Mouse (Mus musculus) MN1 (cell line): ENCODE measurements around the gene Ttll1.
"Not testable (repeated sequence)": the region's sequence is repeated elsewhere in the genome, so short reads cannot be mapped to it uniquely, and the experiment has no call there.

ENCODE experiments used
- DNase-seq: peaks from one replicate; pipeline ENCODE4 v3.0.0-alpha.2; 2016; ENCODE audit warnings: low spot score

The Ttll1 gene

GRCm38 (mm10) chr15:83523638-83524332 is 13.1 kb upstream of the Ttll1 start:
- DNase-seq, result no peak

- DNase-seq, result no peak
Observed at GRCm38 (mm10) chr15:83523196-83523595, 12.5 kb upstream of the Ttll1 start.

GRCm38 (mm10) chr15:83520861-83521382 is 10.2 kb upstream of the Ttll1 start:
- peak; percentile 60 for DNase-seq

GRCm38 (mm10) chr15:83518215-83519048 is 7.7 kb upstream of the Ttll1 start:
- DNase-seq, result peak; percentile 89

GRCm38 (mm10) chr15:83515018-83515417 is 4.3 kb upstream of the Ttll1 start:
- peak; percentile 50 for DNase-seq

GRCm38 (mm10) chr15:83512489-83513281 is 2.0 kb upstream of the Ttll1 start:
- DNase-seq, result no peak

GRCm38 (mm10) chr15:83509950-83510804 is 516 bp downstream of the Ttll1 start:
- DNase-seq, result peak; percentile 66

GRCm38 (mm10) chr15:83501483-83501882 is 9.2 kb downstream of the Ttll1 start:
- DNase-seq, result not testable (repeated sequence)

- no peak for DNase-seq
Observed at GRCm38 (mm10) chr15:83500352-83500751, 10.3 kb downstream of the Ttll1 start.

- peak; percentile 49 for DNase-seq
Observed at GRCm38 (mm10) chr15:83499211-83499755, 11.4 kb downstream of the Ttll1 start.

GRCm38 (mm10) chr15:83497299-83497698 is 13.4 kb downstream of the Ttll1 start:
- no peak for DNase-seq

GRCm38 (mm10) chr15:83495787-83496367 is 14.8 kb downstream of the Ttll1 start:
- no peak for DNase-seq

- DNase-seq, result no peak
Observed at GRCm38 (mm10) chr15:83495195-83495594, 15.5 kb downstream of the Ttll1 start.

GRCm38 (mm10) chr15:83494572-83494920 is 16.1 kb downstream of the Ttll1 start:
- no peak for DNase-seq

GRCm38 (mm10) chr15:83493856-83494571 is 16.7 kb downstream of the Ttll1 start:
- DNase-seq, result no peak

- DNase-seq, result peak; percentile 56
Observed at GRCm38 (mm10) chr15:83491891-83492290, 18.8 kb downstream of the Ttll1 start.

- DNase-seq, result no peak
Observed at GRCm38 (mm10) chr15:83489471-83489870, 21.2 kb downstream of the Ttll1 start.

- no peak for DNase-seq
Observed at GRCm38 (mm10) chr15:83487477-83488115, 23.1 kb downstream of the Ttll1 start.

- DNase-seq, result no peak
Observed at GRCm38 (mm10) chr15:83484311-83484710, 26.4 kb downstream of the Ttll1 start.
